Mouse (Mus musculus) embryonic facial prominence, embryonic 13.5 days (tissue): ENCODE data around the gene Ppara. TPM values are rescaled to one million over a fixed set of nuclear protein-coding genes. Genes with fewer than 3 reads are reported as not detected.

Experiments
- ATAC-seq: fragments of 200-750 bp; cut with Nextera tagmentation; 2 replicates; pipeline ENCODE4 v1.8.0; 2017; ENCODE audit warnings: low read depth; ENCODE audit not compliant: insufficient number of reproducible peaks, insufficient read depth, low FRiP score, low TSS enrichment
- H3K27ac ChIP-seq: fragments of 300-500 bp; sonication (generic); 2 replicates; pipeline ENCODE4 v1.5.1; 2015; ENCODE audit warnings: moderate library complexity, mild to moderate bottlenecking, inconsistent platforms
- H3K27me3 ChIP-seq: fragments of 300-500 bp; sonication (generic); 2 replicates; pipeline ENCODE4 v1.6.1; 2015; ENCODE audit warnings: mild to moderate bottlenecking, inconsistent platforms
- H3K36me3 ChIP-seq: fragments of 300-500 bp; sonication (generic); 2 replicates; pipeline ENCODE4 v1.6.1; 2015; ENCODE audit warnings: mild to moderate bottlenecking, inconsistent platforms
- H3K4me1 ChIP-seq: fragments of 300-500 bp; sonication (generic); 2 replicates; pipeline ENCODE4 v1.6.1; 2015; ENCODE audit warnings: inconsistent platforms
- H3K4me2 ChIP-seq: fragments of 300-500 bp; sonication (generic); 2 replicates; pipeline ENCODE4 v1.6.1; 2015; ENCODE audit warnings: moderate library complexity, mild to moderate bottlenecking, inconsistent platforms
- H3K4me3 ChIP-seq: fragments of 300-500 bp; sonication (generic); 2 replicates; pipeline ENCODE4 v1.5.1; 2015; ENCODE audit warnings: mild to moderate bottlenecking, inconsistent platforms
- H3K9ac ChIP-seq: fragments of 300-500 bp; sonication (generic); 2 replicates; pipeline ENCODE4 v1.6.1; 2015; ENCODE audit warnings: mild to moderate bottlenecking, inconsistent platforms
- H3K9me3 ChIP-seq: fragments of 300-500 bp; sonication (generic); 2 replicates; pipeline ENCODE4 v1.6.1; 2016; ENCODE audit warnings: inconsistent platforms
- WGBS: fragments of 180-500 bp; shearing (Covaris S2); methylation state at CpG from one replicate; pipeline ENCODE4 v1.1.7; 2015; ENCODE audit warnings: mixed read lengths; 5-methylcytosine and 5-hydroxymethylcytosine counted together
- polyA plus RNA-seq: library from polyadenylated mRNA; unstranded; fragments of >200 nt; fragmentation: Nextera tagmentation; extraction: Ambion mirVana; gene quantifications from 2 replicates; pipeline ENCODE4 v1.2.1, GENCODE M21; 2015

Ppara gene
- polyA plus RNA-seq, 1 experiment from 2014 or later = 2.8 TPM

DNA sequence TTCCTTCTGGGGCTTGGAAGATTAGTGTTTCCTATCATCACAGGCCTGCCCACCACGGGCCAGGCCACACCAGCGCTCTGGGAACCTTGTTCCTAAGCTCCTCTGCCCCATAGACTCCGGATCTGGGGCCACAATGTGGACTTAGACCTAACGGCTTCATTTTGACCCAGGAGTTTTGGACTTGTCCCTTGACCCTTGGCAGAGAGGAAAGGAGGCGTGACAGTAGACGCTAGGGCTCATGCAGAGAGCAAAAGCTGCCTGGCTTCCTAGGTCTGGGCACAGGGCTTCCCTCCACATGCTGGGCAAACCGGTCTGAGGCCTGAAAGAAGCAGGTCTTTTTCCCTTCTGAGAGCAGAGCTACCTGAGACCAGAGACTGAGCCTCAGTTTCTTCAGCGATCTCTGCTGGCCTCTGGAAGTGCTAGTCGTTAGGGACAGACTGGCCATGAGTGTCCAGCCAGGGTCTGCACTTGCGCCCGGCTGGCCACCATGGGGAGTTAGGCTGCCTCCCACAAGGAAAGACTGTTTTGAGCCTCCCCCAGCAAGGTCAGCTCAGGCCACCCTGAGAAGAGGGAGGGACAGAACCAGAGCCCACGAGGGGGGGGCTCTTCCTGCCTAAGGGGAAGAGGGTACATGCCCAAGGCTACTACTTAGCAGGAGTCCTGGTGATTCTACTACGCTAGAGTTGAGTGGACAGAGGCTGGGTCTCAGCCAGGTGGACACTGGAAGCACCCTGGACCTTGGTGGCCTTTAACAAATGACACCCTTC lies 29.0 kb upstream of the Ppara start:
- 79% methylated on average over 13 of the region's 13 CpGs for whole genome bisulfite sequencing
- no peak overlapping the region for H3K27ac ChIP-seq
- peaks cover 18% of the 10 kb centered on the region for H3K4me1 ChIP-seq
- H3K4me3 ChIP-seq = no peak overlapping the region
- no peaks in the 10 kb centered on the region for H3K27me3 ChIP-seq
- 0 out of 2 replicates have a peak overlapping the region, but pooled peaks have one; percentile 28 for H3K9ac ChIP-seq
- no peaks in the 10 kb centered on the region for H3K9me3 ChIP-seq
- peaks cover 69% of the 10 kb centered on the region for H3K36me3 ChIP-seq
- H3K4me2 ChIP-seq = no peak overlapping the region
- no peak for ATAC-seq

GRCm38 (mm10) chr15:85706527-85706926 lies 28.3 kb upstream of the Ppara start:
- peaks cover 18% of the 10 kb centered on the region for H3K4me1 ChIP-seq

DNA sequence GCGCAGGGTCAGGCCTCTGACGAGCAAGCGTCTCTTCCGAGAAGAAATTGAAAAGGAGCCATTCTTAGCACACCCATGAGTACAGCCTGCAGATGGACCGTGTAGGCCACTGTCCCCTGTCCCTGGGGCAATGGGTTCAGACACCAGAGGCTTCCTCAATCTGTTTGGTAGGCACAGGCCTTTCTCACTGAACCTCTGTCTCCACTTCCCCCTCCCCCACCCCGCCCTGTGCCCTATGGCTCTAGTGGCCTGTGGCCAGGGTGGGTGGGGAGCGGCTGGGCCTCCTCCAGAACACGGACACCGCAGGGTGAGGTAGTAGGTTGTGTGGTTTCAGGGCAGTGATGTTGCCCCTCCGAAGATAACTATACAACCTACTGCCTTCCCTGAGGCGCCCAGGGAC lies 27.8 kb upstream of the Ppara start:
- Histone ChIP-seq H3K4me1 (peaks cover 18% of the 10 kb centered on the region), H3K9me3 (no peaks in the 10 kb centered on the region), H3K27me3 (no peaks in the 10 kb centered on the region), H3K4me2 (no peak overlapping the region), H3K27ac (no peak overlapping the region), H3K4me3 (no peak overlapping the region), H3K36me3 (peaks cover 56% of the 10 kb centered on the region), H3K9ac (no peak overlapping the region)
- no peak for ATAC-seq
- WGBS = 85% methylated on average over 11 of the region's 11 CpGs

More at GRCm38 (mm10) chr15:85706527-85706926, 28.3 kb upstream of the Ppara start:
- Histone ChIP-seq H3K4me3 (no peak overlapping the region), H3K4me2 (no peak overlapping the region), H3K36me3 (peaks cover 61% of the 10 kb centered on the region), H3K9ac (no peak overlapping the region), H3K9me3 (no peaks in the 10 kb centered on the region), H3K27me3 (no peaks in the 10 kb centered on the region), H3K27ac (no peak overlapping the region)
- ATAC-seq = no peak
- 93% methylated on average over 8 of the region's 8 CpGs for WGBS

DNA sequence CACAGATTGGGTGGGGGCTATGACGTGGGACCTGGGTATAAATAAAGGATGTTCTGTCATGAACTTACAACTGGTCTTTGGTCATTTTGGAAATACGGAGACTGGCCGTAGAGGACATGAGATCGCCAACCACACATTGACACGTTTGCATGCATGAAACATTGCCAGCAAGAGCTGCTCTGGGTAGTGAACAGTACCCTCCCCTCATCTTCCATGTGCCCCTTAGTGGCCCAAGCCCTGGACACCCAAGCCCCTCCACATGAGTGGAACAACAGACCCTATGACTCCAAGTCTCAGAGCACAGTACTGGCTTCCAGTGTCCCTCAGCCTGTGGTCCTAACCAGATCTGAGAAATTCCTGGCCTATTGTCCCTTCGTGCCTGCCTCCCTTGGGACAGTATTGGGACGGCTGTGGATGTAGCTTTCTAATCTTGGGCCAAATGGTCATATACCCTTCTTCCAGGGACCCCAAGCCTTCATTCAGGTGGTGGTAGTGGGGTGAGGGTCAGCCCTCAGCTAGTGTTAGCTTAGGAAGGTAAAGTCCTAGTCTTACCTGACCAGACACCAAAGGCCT lies 27.2 kb upstream of the Ppara start:
- Histone ChIP-seq H3K4me1 (peaks cover 19% of the 10 kb centered on the region), H3K9ac (no peak overlapping the region), H3K4me3 (no peak overlapping the region), H3K4me2 (no peak overlapping the region), H3K36me3 (peaks cover 51% of the 10 kb centered on the region), H3K27ac (no peak overlapping the region), H3K27me3 (no peaks in the 10 kb centered on the region), H3K9me3 (no peaks in the 10 kb centered on the region)
- ATAC-seq = no peak
- 91% methylated on average over 7 of the region's 7 CpGs for WGBS

GRCm38 (mm10) chr15:85708217-85708616 lies 26.6 kb upstream of the Ppara start:
- peaks cover 20% of the 10 kb centered on the region for H3K4me1 ChIP-seq
- H3K4me2 ChIP-seq = no peak overlapping the region
- no peak overlapping the region for H3K27ac ChIP-seq
- no peaks in the 10 kb centered on the region for H3K27me3 ChIP-seq
- H3K4me3 ChIP-seq = no peak overlapping the region
- no peak for ATAC-seq
- no peak overlapping the region for H3K9ac ChIP-seq
- WGBS = 88% methylated on average over 2 of the region's 2 CpGs
- no peaks in the 10 kb centered on the region for H3K9me3 ChIP-seq
- H3K36me3 ChIP-seq = peaks cover 44% of the 10 kb centered on the region

GRCm38 (mm10) chr15:85708843-85709242 lies 25.9 kb upstream of the Ppara start:
- Histone ChIP-seq H3K27ac (peak overlapping the region; percentile 57; the same call in 1 of the 2 replicates), H3K9me3 (no peaks in the 10 kb centered on the region), H3K4me2 (no peak overlapping the region), H3K36me3 (peaks cover 38% of the 10 kb centered on the region), H3K9ac (no peak overlapping the region), H3K4me1 (peaks cover 20% of the 10 kb centered on the region), H3K4me3 (no peak overlapping the region), H3K27me3 (no peaks in the 10 kb centered on the region)
- 92% methylated on average over 4 of the region's 4 CpGs for WGBS
- ATAC-seq = no peak

GRCm38 (mm10) chr15:85709268-85709973 lies 25.4 kb upstream of the Ppara start:
- Histone ChIP-seq H3K4me2 (no peak overlapping the region), H3K9ac (no peak overlapping the region), H3K27ac (peak overlapping the region; percentile 57; the same call in 1 of the 2 replicates), H3K9me3 (no peaks in the 10 kb centered on the region), H3K4me3 (no peak overlapping the region), H3K27me3 (no peaks in the 10 kb centered on the region), H3K4me1 (peaks cover 20% of the 10 kb centered on the region), H3K36me3 (peaks cover 32% of the 10 kb centered on the region)
- no peak; the same call in 1 of the 2 replicates for ATAC-seq
- 35% methylated on average over 10 of the region's 10 CpGs for WGBS

- ATAC-seq = no peak
- H3K4me2 ChIP-seq = no peak overlapping the region
- H3K27ac ChIP-seq = no peak overlapping the region
- 0 out of 2 replicates have a peak, but pooled peaks cover 3% of the 10 kb centered on the region for H3K27me3 ChIP-seq
- no peak overlapping the region for H3K9ac ChIP-seq
- H3K4me3 ChIP-seq = no peak overlapping the region
- no peaks in the 10 kb centered on the region for H3K9me3 ChIP-seq
- H3K4me1 ChIP-seq = peaks cover 20% of the 10 kb centered on the region
- WGBS = 2% methylated on average over 4 of the region's 8 CpGs
- peaks cover 24% of the 10 kb centered on the region for H3K36me3 ChIP-seq
Measured at GRCm38 (mm10) chr15:85710179-85710578, 24.6 kb upstream of the Ppara start.

DNA sequence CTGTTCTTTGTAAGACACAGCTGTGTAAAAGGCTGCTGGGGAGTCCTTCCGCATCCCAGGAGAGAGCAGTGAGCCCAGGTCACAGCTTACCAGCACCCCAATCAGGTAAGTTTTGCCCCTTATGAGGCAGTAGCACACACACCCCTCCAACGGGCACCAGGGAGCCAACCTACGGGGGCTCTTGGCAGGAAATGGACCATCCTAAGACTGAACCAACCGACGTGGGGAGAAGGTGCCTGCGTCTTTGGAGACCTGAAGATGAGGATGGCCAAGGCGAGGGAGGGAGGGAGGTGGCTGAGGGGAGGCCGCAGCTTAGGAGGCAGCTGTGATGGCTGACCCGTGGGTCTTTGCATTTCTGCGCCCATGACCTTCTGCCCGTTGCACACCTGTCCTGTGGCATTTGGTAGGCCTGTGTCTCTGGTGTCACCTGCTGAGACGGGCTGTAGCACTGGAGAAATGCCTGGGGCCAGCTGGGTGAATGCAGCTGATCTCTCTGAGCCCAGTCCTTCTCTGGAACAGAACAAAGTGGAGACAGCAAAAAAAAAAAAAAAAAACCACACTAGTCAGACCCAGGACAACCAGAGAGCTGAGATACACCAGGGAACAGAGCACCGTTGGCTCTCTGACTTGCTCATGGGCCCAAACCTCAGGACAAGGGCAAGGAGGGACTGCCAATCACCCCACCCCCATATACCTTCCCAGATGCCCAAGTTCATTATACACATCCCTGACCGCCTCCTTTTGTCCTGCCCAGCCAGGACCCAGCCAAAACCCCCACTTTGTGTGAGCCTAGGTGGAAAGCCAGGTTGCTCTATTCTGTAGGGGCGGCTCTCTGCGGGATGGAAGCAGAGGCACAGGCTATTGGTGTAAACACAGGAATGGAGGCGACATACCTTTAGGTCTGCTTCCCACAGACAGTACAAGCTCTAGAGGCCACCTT lies 23.9 kb upstream of the Ppara start:
- H3K4me3 ChIP-seq = no peak overlapping the region
- H3K4me1 ChIP-seq = peaks cover 20% of the 10 kb centered on the region
- H3K9me3 ChIP-seq = no peaks in the 10 kb centered on the region
- no peak overlapping the region for H3K9ac ChIP-seq
- H3K27me3 ChIP-seq = 0 out of 2 replicates have a peak, but pooled peaks cover 4% of the 10 kb centered on the region
- peaks cover 17% of the 10 kb centered on the region for H3K36me3 ChIP-seq
- H3K4me2 ChIP-seq = no peak overlapping the region
- no peak overlapping the region for H3K27ac ChIP-seq
- 74% methylated on average over 17 of the region's 17 CpGs for WGBS
- no peak for ATAC-seq

DNA sequence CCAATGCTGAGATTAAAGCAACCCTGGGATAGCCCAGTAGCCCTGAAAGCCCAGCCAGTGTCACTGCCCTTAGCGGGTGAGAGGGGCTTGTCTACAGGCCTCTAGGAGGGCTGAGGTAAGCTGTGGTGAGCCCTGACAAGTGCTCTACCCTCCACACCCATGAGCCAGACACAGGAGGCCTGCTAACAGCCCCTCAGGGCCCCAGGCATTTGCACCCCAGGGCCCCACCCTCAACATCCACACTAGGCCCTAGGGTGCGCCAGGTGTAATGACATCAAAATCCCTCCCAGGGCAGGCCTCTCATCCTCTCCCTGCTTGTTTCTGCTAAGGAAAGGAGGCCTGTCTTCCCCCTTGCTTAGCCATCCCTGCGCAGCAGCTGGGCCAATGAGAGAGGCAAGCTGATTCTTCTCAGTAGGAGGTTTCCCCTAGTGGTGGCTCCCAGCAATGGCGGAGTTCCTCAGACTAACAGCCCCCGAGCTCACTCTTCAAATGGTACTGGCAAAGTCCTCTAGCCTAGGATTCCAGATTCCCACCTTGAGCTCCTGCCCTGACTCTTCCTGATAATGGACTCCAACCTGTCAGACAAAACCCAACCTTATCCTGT lies 22.1 kb upstream of the Ppara start:
- no peak overlapping the region for H3K4me2 ChIP-seq
- H3K9me3 ChIP-seq = no peaks in the 10 kb centered on the region
- WGBS = 31% methylated on average over 5 of the region's 5 CpGs
- H3K4me3 ChIP-seq = no peak overlapping the region
- no peaks in the 10 kb centered on the region for H3K36me3 ChIP-seq
- peaks cover 20% of the 10 kb centered on the region for H3K4me1 ChIP-seq
- no peak overlapping the region for H3K9ac ChIP-seq
- no peak overlapping the region for H3K27ac ChIP-seq
- H3K27me3 ChIP-seq = peaks cover 11% of the 10 kb centered on the region
- no peak for ATAC-seq
